In the genomic region with DNA sequence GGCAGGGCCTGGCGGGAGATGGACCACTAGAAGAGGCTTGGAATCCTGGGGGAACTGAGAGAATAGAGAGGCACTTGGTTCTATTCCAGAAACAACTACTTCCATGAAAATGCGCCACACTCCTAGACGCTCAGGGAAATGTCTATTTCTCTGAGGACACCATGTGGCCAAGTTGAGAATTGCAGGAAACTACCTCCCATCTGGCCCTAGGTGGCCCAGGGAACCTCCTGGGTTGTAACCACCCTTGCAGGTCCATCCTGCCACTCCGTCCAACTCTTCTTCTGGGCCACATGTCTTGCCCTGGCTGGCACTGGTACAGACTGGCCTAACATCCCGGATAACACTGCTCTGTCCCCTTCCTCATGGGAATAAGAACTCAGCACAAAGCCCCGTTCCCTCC, we compare ENCODE assay signal across 8 mouse cellular contexts. TPM values are rescaled to one million over a fixed set of nuclear protein-coding genes. Genes with fewer than 3 reads are reported as not detected.
DNase-seq lines count a peak whose midpoint lies in the region; ATAC-seq and TF ChIP-seq lines count a peak whose summit lies in the region.
"Had no signal": no experiment of that assay in that cellular context is flagged by ENCODE, and none has a peak within 500 bp of the region (broad histone marks: within the 10 kb centered on the region; RNA-seq: fewer than 3 reads in every experiment).

No protein-coding gene starts in this region.

- no peak overlapping the region for H3K4me2 ChIP-seq in forebrain, postnatal 0 days (ENCODE audit: low read depth)
- H3K4me2 ChIP-seq in hindbrain, embryonic 15.5 days, result no peak overlapping the region
- H3K4me2 ChIP-seq: limb, embryonic 12.5 days had no signal

- POLR2A ChIA-PET in Patski (lab: Charles Lee), result interaction anchor here (0.7 kb wide), 1 partner anchor 228 kb away, joined by 6 read pairs; no protein-coding TSS in a partner anchor

- DNase-seq in Patski (ENCODE audit: low read depth, low spot score), result no peak
- DNase-seq in cerebellum, adult 11 months, result peak; percentile 29
- peak; percentile 76 for DNase-seq in forebrain, postnatal 0 days
- DNase-seq in layer of hippocampus, postnatal 36 days, result peak; percentile 36 to 61
- DNase-seq in right cerebral cortex, adult 2 months (ENCODE audit: low spot score in 2 of 2), result peak; percentile 84 to 85

- peak; percentile 60 for ATAC-seq in Patski
- peak; percentile 42 for ATAC-seq in forebrain, postnatal 0 days
- peak; percentile 45; the same call in 1 of the 2 replicates for ATAC-seq in hindbrain, embryonic 15.5 days (ENCODE audit: low FRiP score, low read depth)
- ATAC-seq in megakaryocyte, adult 5-6 weeks (ENCODE audit: poor library complexity, severe bottlenecking), result peak; percentile 66

- CTCF ChIA-PET in Patski (lab: Charles Lee), result interaction anchor here (1.0 to 1.9 kb wide), 5 partner anchors 10 to 128 kb away, joined by 3 to 9 read pairs (median 3); no protein-coding TSS in a partner anchor

- in situ Hi-C loops in Patski (cut with MboI; ENCODE audit: low pct_unique_long_range_greater_than_20kb), result no loop called here

- 21% methylated on average over 6 of the region's 6 CpGs for WGBS in forebrain, postnatal 0 days
- 20% methylated on average over 6 of the region's 6 CpGs for WGBS in hindbrain, embryonic 15.5 days

- H3K36me3 ChIP-seq in forebrain, postnatal 0 days (ENCODE audit: insufficient read depth), result no peaks in the 10 kb centered on the region
- H3K36me3 ChIP-seq in hindbrain, embryonic 15.5 days, result no peaks in the 10 kb centered on the region
- H3K36me3 ChIP-seq: limb, embryonic 12.5 days had no signal

- no peak overlapping the region for H3K4me3 ChIP-seq in forebrain, postnatal 0 days (ENCODE audit: low read depth, low read length)
- H3K4me3 ChIP-seq in hindbrain, embryonic 15.5 days, result no peak overlapping the region
- H3K4me3 ChIP-seq: limb, embryonic 12.5 days had no signal

- no peak overlapping the region for H3K27ac ChIP-seq in forebrain, postnatal 0 days (ENCODE audit: low read depth, low read length)
- no peak overlapping the region for H3K27ac ChIP-seq in hindbrain, embryonic 15.5 days (replicated peaks)
- H3K27ac ChIP-seq: limb, embryonic 12.5 days had no signal

- no peak for TF ChIP-seq CTCF in Patski (IDR thresholded peaks at IDR 0.05)
- TF ChIP-seq CTCF in forebrain, postnatal 0 days (IDR thresholded peaks at IDR 0.05; ENCODE audit: low read depth), result peak; percentile 75

- no peaks in the 10 kb centered on the region for H3K9me3 ChIP-seq in forebrain, postnatal 0 days (ENCODE audit: low read length)
- no peaks in the 10 kb centered on the region for H3K9me3 ChIP-seq in hindbrain, embryonic 15.5 days
- H3K9me3 ChIP-seq: limb, embryonic 12.5 days had no signal

- H3K9ac ChIP-seq in forebrain, postnatal 0 days, result no peak overlapping the region
- H3K9ac ChIP-seq in hindbrain, embryonic 15.5 days, result no peak overlapping the region
- H3K9ac ChIP-seq: limb, embryonic 12.5 days had no signal

- H3K4me1 ChIP-seq in forebrain, postnatal 0 days (ENCODE audit: insufficient read depth), result no peaks in the 10 kb centered on the region
- H3K4me1 ChIP-seq in hindbrain, embryonic 15.5 days (replicated peaks), result no peaks in the 10 kb centered on the region

- peaks cover 6% of the 10 kb centered on the region for H3K27me3 ChIP-seq in Patski
- H3K27me3 ChIP-seq in forebrain, postnatal 0 days (ENCODE audit: insufficient read depth, low read length), result peaks cover under 1% of the 10 kb centered on the region; the same call in 1 of the 2 replicates
- peaks cover 13% of the 10 kb centered on the region for H3K27me3 ChIP-seq in hindbrain, embryonic 15.5 days

RNA-seq across cellular contexts. Expression of gene Mesp1, which starts 7.3 kb away (rescaled TPM):
- not detected for polyA plus RNA-seq in Patski (2021)
- total RNA-seq in forebrain, postnatal 0 days (2014; rRNA removed), result 0.23 and 1.6 TPM in 2 replicates
- 0.77 and 1.1 TPM in 2 replicates for polyA plus RNA-seq in forebrain, postnatal 0 days (2015; fragmentation: Nextera tagmentation; extraction: Ambion mirVana)
- 0.19 TPM in 1 of 2 replicates, not detected in the other for polyA plus RNA-seq in hindbrain, embryonic 15.5 days (2015; fragmentation: Nextera tagmentation; extraction: Ambion mirVana)
- under 1 TPM in 1 of 2 experiments, not detected in 1; 0.30 TPM for total RNA-seq in layer of hippocampus, postnatal 36 days (2021)
- total RNA-seq in megakaryocyte, adult 5-6 weeks (2015), result not detected in 2 replicates
- total RNA-seq in megakaryocyte, adult 5-6 weeks (2017), result not detected in 2 replicates
- polyA plus RNA-seq: limb, embryonic 12.5 days had no signal

RNA-seq across cellular contexts. Expression of gene Mesp2, which starts 24.2 kb away (rescaled TPM):
- 0.15 TPM for polyA plus RNA-seq in Patski (2021)
- total RNA-seq in forebrain, postnatal 0 days (2014; rRNA removed), result 0.77 and 1.00 TPM in 2 replicates
- 2.1 TPM in 2 replicates for polyA plus RNA-seq in forebrain, postnatal 0 days (2015; fragmentation: Nextera tagmentation; extraction: Ambion mirVana)
- polyA plus RNA-seq in hindbrain, embryonic 15.5 days (2015; fragmentation: Nextera tagmentation; extraction: Ambion mirVana), result 1.1 and 1.3 TPM in 2 replicates
- 1 to 10 TPM; 1.1 to 1.6 TPM for total RNA-seq in layer of hippocampus, postnatal 36 days (2021)
- 0.29 TPM in 1 of 2 replicates, not detected in the other for total RNA-seq in megakaryocyte, adult 5-6 weeks (2015)
- total RNA-seq in megakaryocyte, adult 5-6 weeks (2017), result not detected in 2 replicates

RNA-seq across cellular contexts. Expression of gene Wdr93, which starts 43.3 kb away (rescaled TPM):
- polyA plus RNA-seq in Patski (2021), result 2.1 TPM
- total RNA-seq in forebrain, postnatal 0 days (2014; rRNA removed), result 0.46 and 0.86 TPM in 2 replicates
- polyA plus RNA-seq in forebrain, postnatal 0 days (2015; fragmentation: Nextera tagmentation; extraction: Ambion mirVana), result 0.29 and 0.81 TPM in 2 replicates
- polyA plus RNA-seq in hindbrain, embryonic 15.5 days (2015; fragmentation: Nextera tagmentation; extraction: Ambion mirVana), result 0.35 and 0.69 TPM in 2 replicates
- under 1 TPM; 0.30 to 0.38 TPM for total RNA-seq in layer of hippocampus, postnatal 36 days (2021)
- not detected in 2 replicates for total RNA-seq in megakaryocyte, adult 5-6 weeks (2015)
- total RNA-seq in megakaryocyte, adult 5-6 weeks (2017), result not detected in 2 replicates

RNA-seq across cellular contexts. Expression of gene Pex11a, which starts 43.4 kb away (rescaled TPM):
- polyA plus RNA-seq in Patski (2021), result 17.5 TPM
- total RNA-seq in forebrain, postnatal 0 days (2014; rRNA removed), result 1.3 and 2.1 TPM in 2 replicates
- polyA plus RNA-seq in forebrain, postnatal 0 days (2015; fragmentation: Nextera tagmentation; extraction: Ambion mirVana), result 16.9 and 17.3 TPM in 2 replicates
- 12.6 and 13.1 TPM in 2 replicates for polyA plus RNA-seq in hindbrain, embryonic 15.5 days (2015; fragmentation: Nextera tagmentation; extraction: Ambion mirVana)
- 10 to 100 TPM; 10.3 to 10.9 TPM for total RNA-seq in layer of hippocampus, postnatal 36 days (2021)
- 0.98 and 1.3 TPM in 2 replicates for total RNA-seq in megakaryocyte, adult 5-6 weeks (2015)
- 1.5 and 5.4 TPM in 2 replicates for total RNA-seq in megakaryocyte, adult 5-6 weeks (2017)

RNA-seq across cellular contexts. Expression of gene Plin1, which starts 53.6 kb away (rescaled TPM):
- 0.06 TPM for polyA plus RNA-seq in Patski (2021)
- 0.31 TPM in 1 of 2 replicates, not detected in the other for total RNA-seq in forebrain, postnatal 0 days (2014; rRNA removed)
- polyA plus RNA-seq in forebrain, postnatal 0 days (2015; fragmentation: Nextera tagmentation; extraction: Ambion mirVana), result 0.21 TPM in 1 of 2 replicates, not detected in the other
- 0.60 and 1.3 TPM in 2 replicates for polyA plus RNA-seq in hindbrain, embryonic 15.5 days (2015; fragmentation: Nextera tagmentation; extraction: Ambion mirVana)
- under 1 TPM; 0.22 to 0.35 TPM for total RNA-seq in layer of hippocampus, postnatal 36 days (2021)
- total RNA-seq in megakaryocyte, adult 5-6 weeks (2015), result not detected in 2 replicates
- not detected in 2 replicates for total RNA-seq in megakaryocyte, adult 5-6 weeks (2017)
- polyA plus RNA-seq: limb, embryonic 12.5 days had no signal
